Mouse (Mus musculus): ENCODE results near the gene Nmnat2.
"Not testable (repeated sequence)": the region's sequence is repeated elsewhere in the genome, so short reads cannot be mapped to it uniquely, and the experiment has no call there.

The Nmnat2 gene

DNA sequence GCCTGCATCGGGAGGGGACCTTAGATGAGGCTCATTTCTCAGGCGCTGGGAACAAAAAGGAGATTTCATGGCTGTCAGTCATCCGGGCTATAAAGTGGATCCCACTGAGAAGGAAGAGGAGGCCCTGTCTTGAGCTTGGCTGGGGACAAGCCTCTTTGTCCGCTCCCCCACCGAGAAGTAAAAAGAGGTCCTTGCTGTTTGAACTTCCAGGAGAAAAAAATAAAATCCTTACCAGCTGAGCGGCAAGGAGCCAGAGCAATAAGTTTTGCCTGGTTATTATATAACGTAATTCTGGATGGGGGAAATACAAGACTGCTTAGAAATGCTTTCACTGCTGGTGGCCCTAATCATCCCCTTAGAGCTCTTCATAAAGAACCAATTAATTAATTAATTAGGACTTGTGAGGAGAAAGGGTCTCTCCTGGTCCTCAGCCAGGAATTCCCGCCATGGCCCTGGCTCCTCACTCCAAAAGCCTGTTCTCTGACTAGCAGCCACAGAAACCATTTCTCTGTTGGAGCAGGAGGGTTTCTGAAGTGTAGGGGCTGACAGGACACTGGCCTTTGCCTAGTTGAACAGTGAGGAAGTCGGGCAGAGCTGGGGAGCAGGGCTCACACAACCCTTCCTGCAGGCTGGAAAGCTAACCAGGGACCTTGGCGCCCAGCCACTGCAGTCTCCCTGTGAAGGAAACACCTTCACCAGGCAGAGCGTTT is 99.5 kb downstream of the Nmnat2 start:
- no peak for DNase-seq (ENCODE audit: low read depth, low spot score)

DNA sequence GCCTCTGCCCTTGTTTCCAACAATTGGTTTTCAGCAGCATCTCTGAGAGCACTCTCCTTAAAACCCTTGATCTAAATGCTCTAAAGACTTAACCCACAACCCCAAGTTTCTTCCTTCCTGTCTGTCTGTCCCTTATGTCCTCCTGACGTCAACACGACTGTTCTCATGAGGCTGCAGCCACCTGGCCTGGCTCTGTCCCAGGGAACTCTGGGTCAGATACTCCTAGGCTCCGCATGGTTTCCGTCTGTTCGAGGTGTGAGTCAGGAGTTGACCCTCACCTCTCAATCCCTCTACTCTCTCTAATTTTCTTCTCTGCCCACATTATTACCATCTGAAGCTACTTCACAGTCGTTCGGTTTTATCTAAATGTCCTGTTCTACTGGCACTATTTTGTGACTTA is 103.5 kb downstream of the Nmnat2 start:
- no peak for DNase-seq (ENCODE audit: low read depth, low spot score)

DNA sequence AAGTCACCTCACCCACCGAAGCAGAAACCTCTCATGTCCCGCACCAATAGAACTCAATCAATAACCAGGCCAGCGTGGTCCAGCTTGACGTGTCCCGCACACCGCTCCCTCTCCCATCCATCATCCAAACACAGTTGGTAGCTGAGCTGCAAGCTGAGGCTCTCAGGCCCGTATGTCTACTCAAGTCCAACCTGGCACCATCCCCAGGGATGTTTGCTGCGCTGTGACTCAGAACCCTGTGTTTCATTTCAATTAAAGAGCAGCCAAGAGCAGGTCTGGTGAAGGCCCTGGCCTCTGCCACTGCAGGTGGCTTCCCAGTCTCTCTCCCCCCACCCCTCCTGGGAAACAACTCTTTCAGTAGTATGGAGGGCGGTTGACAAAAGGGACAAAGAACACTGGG is 104.8 kb downstream of the Nmnat2 start:
- no peak for DNase-seq (ENCODE audit: low read depth, low spot score)

DNA sequence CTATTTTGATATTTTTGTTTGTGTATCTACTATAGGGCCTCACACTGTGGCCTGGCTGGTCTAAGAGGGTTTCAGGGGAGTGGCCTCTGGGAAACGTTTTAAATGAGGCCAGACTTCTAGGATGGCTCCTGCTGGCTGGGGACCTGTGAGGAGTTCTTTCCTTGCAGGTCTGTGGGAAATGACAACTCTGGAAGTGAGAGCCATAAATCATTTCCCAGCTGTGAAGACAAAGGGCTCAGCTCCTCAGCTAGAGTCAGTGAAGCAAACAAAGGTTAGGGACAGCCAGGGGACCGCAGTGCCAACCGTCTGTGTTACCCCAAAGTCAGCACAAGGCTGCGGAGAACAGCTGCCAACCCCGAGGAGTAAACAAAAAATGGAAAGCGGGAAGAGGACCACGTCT is 107.8 kb downstream of the Nmnat2 start:
- no peak for DNase-seq (ENCODE audit: low read depth, low spot score)

DNA sequence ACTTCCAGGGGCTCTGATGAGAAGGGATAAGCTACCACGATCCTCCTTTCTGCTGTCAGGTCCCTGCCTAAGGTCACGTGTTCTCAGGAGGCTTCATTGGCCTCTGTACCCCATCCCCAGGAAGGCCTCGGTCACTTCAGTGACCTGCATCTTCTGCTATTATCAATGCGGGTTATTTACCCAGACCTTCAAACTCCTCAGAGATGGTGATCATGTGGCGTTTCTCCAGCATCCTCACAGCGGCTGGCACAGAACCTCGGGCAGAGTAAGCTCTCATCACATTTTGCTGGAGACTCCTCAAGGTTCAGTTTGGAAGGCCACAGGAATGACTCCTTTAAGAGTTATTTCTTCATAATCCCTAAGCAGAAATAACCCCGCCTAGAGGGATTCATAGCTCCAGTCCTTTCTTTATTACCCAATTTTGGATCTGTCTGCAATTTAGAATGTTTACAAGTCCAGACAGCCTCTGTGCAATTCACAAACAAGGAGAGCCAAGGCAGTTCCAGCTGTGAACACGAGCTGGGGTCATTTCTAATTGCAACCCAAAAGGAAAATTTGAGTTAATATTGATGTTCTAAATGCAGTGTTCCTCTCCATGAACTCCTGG is 110.1 kb downstream of the Nmnat2 start:
- no peak for DNase-seq (ENCODE audit: low read depth, low spot score)

DNA sequence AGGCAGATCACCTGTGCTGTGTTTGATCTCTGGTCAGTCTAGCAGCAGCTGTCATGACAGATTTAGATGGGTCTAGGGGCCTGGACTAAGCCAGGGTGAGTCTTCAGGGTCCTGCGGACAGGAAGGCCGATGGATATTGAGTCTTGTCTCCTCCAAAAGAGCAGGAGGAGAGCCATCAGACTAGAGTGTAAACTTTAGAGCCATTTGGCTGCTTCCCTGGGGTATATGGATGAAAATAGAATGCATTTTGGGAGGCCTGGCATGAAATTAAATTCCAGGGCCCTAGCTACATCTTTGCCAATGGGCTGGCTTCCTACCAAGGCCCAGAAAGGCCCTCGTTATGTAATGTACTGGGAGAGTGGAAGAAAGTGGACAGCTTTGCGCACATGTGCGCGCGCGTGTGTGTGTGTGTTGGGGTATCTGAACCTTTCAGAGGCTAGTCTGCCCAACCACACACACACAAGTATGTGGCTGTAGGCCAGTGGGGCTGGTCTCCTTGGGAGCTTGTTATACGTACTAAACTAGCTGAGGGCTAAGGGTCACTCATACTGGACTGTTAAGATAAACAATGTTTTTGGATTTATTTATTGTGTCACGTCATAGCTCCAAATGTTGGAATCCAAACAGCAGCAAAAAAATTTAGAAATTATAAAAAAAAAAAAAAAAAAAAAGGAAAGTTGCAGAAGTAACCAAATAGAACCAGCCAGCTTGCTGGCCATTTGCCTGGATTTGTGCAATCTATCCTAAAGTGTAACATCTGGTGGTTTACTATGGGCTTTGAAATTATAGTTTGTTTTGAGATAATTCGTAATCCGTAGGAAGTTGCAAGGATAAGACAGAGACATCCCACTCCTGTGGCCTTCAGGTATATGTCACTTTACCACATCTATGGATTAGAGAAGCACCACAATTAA is 110.9 kb downstream of the Nmnat2 start:
- DNase-seq (ENCODE audit: low read depth, low spot score): no peak

DNA sequence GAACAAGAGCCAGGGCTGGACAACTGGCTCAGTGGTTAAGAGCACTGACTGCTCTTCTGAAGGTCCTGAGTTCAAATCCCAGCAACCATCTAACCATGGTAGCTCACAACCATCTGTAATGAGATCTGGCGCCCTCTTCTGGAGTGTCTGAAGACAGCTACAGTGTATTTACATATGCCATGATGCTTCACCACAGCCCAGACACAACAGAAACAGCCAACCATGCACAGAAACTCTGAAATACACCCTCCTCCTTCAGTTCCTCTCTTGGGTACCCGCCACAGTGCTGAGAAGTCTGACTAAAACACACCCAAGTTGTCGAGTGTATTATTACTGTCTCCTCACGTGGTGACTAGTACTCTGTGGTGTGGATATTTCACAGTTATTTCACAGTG is 111.6 kb downstream of the Nmnat2 start:
- no peak for DNase-seq (ENCODE audit: low read depth, low spot score)

DNA sequence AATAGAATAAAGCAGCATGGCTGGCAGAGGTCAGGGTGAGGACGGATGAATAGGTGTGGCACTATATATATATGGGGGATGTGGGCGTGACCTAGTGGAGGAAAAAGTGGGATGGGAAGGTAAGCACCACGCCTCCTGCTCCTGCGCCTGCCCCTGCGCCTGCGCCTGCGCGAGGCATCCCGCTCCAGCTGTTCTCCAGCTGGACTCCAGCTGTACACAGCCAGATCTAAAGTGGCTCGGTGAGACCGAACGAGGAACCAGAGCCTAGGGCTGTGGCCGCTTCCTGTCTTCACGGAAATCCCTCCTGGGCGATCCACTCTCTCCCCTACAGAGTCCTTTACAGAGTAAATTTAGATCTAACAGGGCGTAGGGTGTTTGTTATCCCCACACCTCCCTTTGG is 116.8 kb downstream of the Nmnat2 start:
- DNase-seq (ENCODE audit: low read depth, low spot score): no peak

DNA sequence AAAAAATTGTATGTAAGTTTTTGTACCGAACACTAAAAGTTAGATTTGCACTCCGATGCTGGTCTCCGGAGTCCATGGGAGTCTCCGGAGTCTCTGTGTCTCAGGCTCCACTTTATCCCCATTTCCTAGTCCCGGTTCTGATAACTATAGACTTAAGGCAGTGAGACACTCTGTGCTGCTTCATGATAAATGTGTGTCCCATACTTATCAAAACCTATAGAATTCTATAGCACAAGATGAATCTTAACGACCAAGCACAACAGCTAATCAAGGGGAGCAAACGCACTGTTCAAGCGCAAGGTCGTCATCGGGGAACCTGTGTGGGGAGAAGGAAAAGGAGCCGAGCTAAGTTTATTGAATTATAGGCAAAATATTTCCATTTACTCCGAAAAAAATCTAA is 117.2 kb downstream of the Nmnat2 start:
- no peak for DNase-seq (ENCODE audit: low read depth, low spot score)

DNA sequence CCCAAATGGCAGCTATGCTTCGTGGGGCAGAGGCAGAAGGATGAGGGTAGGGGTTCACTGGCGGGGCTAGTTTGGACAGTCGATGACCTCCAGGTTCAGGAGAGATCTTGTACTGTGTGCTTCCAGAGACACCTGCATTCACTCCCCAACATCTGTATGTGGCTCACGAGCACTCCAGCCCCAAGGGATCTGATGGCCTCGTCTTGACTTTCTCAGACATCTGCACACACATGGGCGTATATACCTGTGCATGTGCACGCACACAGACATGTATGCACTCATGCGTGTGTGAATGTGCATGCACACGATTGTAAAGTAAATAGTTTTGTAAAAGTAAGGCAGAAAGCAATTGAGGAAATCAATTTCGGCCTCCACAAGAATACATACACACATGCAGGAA is 117.9 kb downstream of the Nmnat2 start:
- DNase-seq (ENCODE audit: low read depth, low spot score): no peak

DNA sequence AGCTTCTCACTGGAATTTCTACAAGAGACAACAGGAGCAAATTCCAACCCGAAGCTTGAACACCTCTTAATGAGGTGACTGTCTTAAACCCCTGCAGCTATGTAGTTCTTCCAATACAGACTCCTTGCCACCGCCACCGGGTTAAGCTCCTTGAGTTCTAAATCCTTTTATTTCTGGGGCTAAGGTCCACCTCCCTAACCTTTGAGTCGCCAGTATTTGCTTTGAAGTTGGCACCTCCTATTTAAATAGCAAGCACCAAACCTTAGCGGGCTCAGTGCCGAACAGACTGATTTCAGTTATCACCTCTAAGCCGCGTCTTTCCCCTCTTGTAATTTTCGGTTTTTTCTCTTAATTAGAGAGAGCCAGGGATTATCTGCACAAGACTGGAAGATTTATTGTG is 118.6 kb downstream of the Nmnat2 start:
- no peak for DNase-seq (ENCODE audit: low read depth, low spot score)

DNA sequence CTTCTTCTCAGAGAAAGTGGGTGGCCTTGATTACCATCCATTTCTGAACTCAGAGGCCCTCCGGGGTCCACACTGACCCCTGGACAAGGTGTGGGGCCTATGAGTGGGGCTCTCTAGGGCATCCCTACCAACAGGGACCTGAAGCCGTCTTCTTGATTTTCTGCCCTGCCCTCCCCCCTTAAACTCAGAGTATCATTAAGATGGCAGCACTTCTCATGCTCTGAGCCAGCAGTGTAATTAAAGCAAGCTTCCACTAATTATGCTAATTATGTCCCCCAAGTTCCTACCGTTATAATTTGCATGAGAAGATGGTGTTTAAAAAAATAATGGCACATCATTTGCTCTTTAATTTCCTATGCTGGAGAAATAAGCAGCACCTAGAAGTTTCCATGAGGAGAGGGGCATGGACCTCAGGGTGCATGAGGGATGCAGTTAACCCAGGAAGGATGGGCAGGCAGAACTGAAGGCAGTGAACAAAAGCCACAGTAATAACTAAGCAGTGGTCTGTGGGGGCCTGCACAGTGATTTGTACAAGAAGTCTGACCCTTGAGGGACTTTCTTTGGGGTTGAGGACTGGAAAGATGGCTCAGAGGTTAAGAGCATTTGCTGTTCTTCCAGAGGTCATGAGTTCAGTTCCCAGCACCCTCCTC is 120.4 kb downstream of the Nmnat2 start:
- no peak for DNase-seq (ENCODE audit: low read depth, low spot score)

DNA sequence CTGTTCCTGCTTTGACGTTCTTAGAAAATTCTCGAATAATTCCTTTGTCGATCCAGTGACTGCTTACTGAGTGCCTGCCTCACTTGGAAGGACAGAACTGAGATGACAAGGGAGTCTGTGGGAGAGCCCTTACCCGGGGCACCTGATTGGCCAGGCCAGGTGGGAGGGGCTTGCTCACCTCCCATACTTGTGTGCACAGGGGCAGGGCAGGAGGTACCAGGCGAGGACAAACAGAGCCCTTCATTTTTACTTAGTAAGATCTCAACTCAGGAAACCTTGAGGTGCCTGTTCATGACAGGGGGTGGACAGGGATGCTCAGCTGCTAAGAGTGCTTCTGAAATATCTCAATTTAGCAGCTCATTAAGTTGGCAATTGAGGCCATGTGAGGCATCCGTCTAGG is 121.2 kb downstream of the Nmnat2 start:
- no peak for DNase-seq (ENCODE audit: low read depth, low spot score)

DNA sequence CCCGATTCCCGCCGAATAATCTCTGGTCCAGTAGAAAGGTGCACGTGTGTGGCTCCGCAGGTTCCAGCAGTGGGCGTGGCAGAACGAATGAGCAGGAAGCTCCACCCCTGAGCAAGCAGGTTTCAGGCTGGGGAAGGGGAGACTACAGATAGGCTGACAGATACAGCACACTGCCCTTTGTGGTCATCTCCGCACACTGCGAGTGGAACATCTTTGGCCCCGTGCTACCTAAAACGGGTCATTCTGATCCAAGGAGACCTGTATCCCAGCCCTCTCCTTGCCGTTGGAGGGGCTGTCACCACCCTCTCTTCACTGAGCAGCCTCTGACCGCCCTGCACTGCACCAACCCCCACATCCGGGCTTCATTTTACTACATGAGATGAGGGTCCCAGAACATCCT is 128.4 kb downstream of the Nmnat2 start:
- DNase-seq (ENCODE audit: low read depth, low spot score): not testable (repeated sequence)

DNA sequence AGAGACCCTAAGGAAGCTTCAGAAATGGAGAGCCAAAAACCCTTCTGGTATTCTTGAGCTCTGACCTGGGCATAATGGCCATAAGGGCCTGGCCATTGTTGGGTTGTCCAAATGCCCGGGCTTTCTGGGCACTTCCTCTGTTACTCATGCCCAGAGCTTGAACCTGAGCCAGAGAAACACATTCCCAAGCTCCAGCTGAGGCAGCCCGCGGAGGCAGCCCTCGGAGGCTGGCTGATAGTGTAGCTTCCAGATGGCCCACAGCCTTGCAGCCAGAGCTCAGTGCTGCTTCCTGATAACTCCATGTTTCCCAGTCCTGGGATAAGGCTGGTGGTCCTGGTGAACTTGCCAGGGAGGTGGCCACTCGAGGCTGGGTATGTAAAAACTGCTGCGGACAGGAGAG is 129.4 kb downstream of the Nmnat2 start:
- no peak for DNase-seq (ENCODE audit: low read depth, low spot score)

DNA sequence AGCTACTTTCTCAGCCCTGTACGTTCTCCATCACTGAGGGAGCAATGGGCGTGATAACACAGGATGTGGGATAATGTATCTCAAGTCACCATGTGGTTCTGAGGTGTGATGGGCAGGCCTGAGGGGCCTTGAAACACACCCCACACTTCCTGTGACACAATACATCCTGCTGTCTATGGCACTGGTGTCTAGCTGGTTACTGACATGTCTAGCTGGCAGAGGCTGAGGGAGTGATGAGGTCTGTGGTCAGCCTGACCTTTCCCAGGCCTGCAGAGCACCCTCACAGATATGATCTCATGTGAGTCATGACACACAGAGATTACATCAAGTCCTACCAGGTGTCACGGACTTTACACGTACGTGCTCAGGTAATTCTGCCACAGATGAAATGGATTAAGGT is 130.4 kb downstream of the Nmnat2 start:
- DNase-seq (ENCODE audit: low read depth, low spot score): no peak

DNA sequence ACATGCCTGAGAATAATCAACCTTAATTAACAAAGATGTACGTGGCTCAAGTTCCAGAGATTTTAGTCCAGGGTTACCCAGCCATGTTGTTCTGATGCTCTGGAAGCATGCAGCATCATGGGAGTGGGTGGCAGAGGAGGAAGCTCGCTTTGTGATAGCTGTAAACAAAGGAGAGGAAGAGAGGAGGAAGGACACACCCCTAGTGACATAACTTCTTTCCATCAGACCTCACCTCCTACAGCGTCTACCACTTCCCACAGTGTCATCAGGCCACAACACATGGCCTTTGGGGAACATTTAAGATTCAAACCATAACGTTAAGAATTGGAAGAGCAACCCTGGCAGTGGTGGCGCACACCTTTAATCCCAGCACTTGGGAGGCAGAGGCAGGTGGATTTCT is 133.0 kb downstream of the Nmnat2 start:
- no peak for DNase-seq (ENCODE audit: low read depth, low spot score)

DNA sequence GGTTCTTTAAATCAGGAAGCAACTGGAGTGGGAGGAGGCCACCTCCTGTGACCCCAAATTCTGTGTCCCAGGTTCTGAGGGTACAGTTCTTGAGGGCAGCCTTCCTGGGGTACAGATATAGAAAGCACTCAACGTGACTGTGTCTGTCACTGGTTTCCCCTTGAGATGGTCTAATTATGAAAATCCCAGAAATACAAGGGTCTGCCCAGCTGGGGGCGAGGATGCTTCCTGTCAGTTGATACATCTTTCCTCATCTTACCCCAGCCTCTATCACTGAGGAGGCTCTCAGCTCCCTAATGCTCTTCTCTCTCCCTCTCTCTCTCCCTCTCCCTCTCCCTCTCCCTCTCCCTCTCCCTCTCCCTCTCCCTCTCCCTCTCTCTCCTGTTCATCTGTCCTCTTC is 135.3 kb downstream of the Nmnat2 start:
- DNase-seq (ENCODE audit: low read depth, low spot score): no peak

DNA sequence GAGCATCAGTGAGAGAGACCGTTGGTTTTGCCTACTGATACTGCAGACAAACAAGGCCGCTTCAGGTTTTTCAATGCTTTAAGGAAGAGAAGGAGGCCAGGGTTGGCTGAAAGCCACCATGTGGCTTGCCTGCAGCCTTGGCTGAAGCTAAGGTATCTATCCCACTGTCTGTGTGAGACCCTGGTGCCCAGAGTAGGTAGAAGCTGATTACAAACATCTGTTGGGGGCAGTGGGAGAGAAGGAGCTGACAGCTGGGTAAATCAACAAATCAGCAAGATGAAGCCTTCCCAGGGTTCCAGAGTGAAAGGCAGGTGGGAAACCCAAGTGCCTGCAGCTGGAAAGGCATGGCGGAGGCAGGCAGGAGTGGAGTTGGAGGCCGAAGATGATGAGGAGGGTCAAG is 136.0 kb downstream of the Nmnat2 start:
- DNase-seq (ENCODE audit: low read depth, low spot score): no peak

DNA sequence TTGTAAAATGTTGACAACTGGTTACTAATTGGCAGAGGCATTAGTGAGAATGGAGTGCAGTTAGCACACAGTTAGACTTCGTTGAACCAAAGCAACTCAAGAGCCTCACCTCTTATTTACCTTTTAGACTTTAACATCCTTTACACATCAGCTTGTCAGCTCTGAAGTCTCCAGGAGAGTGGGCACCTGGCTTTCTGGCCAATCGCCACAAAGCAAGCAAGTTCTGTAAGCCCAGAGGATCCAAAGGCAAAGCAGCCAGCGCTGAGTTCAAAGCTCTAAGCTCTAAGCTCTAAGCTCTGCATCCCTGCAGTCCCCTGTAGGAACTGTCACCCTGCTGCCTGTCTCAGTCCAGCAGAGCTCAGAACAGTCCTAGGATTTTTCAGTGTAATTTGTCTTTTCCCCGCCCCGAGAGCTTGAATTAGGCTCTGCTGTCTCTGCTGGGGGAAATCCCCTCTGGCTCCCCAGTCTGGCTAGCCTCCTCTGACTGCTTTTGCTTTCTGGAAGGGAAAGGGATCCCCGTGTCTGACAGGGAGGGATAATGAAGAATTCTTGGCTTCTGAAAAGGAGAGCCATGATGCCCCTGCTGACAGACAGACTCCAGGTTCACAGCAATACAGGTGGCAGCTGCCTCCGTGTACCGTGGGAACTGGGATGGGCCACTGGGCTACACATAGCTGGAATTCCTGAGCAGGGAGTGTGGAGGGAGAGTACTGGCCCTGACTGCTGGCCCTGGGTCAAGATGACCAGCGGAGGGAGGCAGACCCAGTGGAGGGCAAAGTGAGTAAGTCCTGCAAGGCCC is 136.8 kb downstream of the Nmnat2 start:
- no peak for DNase-seq (ENCODE audit: low read depth, low spot score)

DNA sequence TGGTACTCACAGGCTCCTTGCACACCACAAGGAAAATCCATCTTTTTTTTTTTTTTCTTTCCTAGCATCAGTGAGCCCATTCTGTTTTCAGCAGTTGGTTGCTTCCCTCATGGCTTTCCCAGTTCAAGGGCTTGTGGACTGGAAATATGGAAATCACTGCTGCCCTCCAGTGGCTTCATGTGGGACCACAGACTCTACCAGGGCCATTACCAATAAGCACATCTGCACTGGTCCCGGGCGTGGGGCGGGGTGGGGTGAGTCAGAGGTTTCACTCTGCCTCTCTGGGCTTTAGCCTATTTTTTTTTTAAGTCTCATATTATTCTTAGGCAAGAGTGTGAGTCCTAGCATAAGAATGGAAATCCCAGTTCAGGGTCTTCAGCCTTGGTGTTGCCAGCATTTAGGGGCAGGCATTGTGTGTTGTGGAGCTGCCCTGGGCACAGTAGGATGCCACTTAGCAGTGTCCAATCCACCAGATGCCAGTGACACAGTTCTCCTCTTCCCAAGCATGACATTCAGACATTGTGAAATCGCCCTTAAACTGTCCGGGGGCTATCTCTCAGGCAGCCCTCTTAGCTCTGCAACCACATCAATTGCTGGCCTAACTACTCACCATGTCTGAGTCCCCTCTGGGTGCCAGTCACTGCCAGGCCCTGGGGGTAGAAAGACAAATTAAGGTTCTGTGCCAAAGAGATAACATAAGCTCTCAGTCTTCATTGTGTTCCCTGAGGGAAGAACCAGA is 137.6 kb downstream of the Nmnat2 start:
- peak; percentile 59 for DNase-seq (ENCODE audit: low read depth, low spot score)
